Comparison of ENCODE assay signal across 9 mouse cellular contexts in genomic region chr12:104440087-104440760, GRCm38 (mm10). TPM values are rescaled to one million over a fixed set of nuclear protein-coding genes. Genes with fewer than 3 reads are reported as not detected.
DNase-seq lines count a peak whose midpoint lies in the region; ATAC-seq and TF ChIP-seq lines count a peak whose summit lies in the region.
"Had no signal": no experiment of that assay in that cellular context is flagged by ENCODE, and none has a peak within 500 bp of the region (broad histone marks: within the 10 kb centered on the region; RNA-seq: fewer than 3 reads in every experiment).

No protein-coding gene starts in this region.

- no peak overlapping the region for H3K4me3 ChIP-seq in hindbrain, postnatal 0 days (ENCODE audit: low read length)
- H3K4me3 ChIP-seq: myocyte had no signal

- DNase-seq in adrenal gland, adult 2 months = peak; percentile 86
- DNase-seq in gastrocnemius, adult 8-10 months (ENCODE audit: low spot score in 2 of 2) = peak; percentile 71 to 76
- DNase-seq in hindbrain, postnatal 0 days (ENCODE audit: low spot score) = peak; percentile 88
- DNase-seq in left cerebral cortex, adult 11 months (ENCODE audit: low spot score) = peak; percentile 70
- DNase-seq in skeletal muscle tissue, adult 2 months (ENCODE audit: low read depth, low spot score) = peak; percentile 52

- 14% methylated on average over 22 of the region's 22 CpGs for WGBS in hindbrain, postnatal 0 days

- no peak overlapping the region for H3K27ac ChIP-seq in hindbrain, postnatal 0 days

- H3K9ac ChIP-seq in hindbrain, postnatal 0 days (replicated peaks; ENCODE audit: low read length) = peak overlapping the region; percentile 19; the same call in 1 of the 2 replicates

- ATAC-seq in common myeloid progenitor, adult 5-6 weeks (replicated peaks; ENCODE audit: low read depth, poor library complexity, severe bottlenecking) = peak; percentile 92
- ATAC-seq in hindbrain, postnatal 0 days = peak; percentile 53; the same call in 1 of the 2 replicates
- peak; percentile 80 for ATAC-seq in megakaryocyte-erythroid progenitor cell, adult 5-6 weeks (replicated peaks; ENCODE audit: low FRiP score, low TSS enrichment, poor library complexity, severe bottlenecking)
- no peak for ATAC-seq in erythroid progenitor cell, adult 5-6 weeks (replicated peaks; ENCODE audit: low FRiP score, poor library complexity, severe bottlenecking)

- no peaks in the 10 kb centered on the region for H3K36me3 ChIP-seq in hindbrain, postnatal 0 days (ENCODE audit: insufficient read depth, low read length)

- no peaks in the 10 kb centered on the region for H3K4me1 ChIP-seq in hindbrain, postnatal 0 days (ENCODE audit: insufficient read depth, low read length)

- no peaks in the 10 kb centered on the region for H3K27me3 ChIP-seq in hindbrain, postnatal 0 days (ENCODE audit: insufficient read depth, low read length)

- TF ChIP-seq CTCF in hindbrain, postnatal 0 days (IDR thresholded peaks at IDR 0.05; ENCODE audit: low read depth) = peak; percentile 99

- no peak overlapping the region for H3K4me2 ChIP-seq in hindbrain, postnatal 0 days (ENCODE audit: low read depth, low read length)

- no peaks in the 10 kb centered on the region for H3K9me3 ChIP-seq in hindbrain, postnatal 0 days (ENCODE audit: low read length)

RNA-seq across cellular contexts. Expression of gene Gsc, which starts 32.9 kb away (rescaled TPM):
- total RNA-seq in adrenal gland, adult 2 months (2021) = not detected
- polyA plus RNA-seq in adrenal gland, adult 2 months (2012; rRNA removed) = 0.08 and 0.32 TPM in 2 replicates
- total RNA-seq in common myeloid progenitor, adult 5-6 weeks (2017) = not detected in 2 replicates
- total RNA-seq in gastrocnemius, adult 8-10 months (2022) = not detected
- not detected in 2 replicates for total RNA-seq in hindbrain, postnatal 0 days (2014; rRNA removed)
- not detected in 2 replicates for polyA plus RNA-seq in hindbrain, postnatal 0 days (2015; fragmentation: Nextera tagmentation; extraction: Ambion mirVana)
- not detected in 2 replicates for total RNA-seq in megakaryocyte-erythroid progenitor cell, adult 5-6 weeks (2014; fragmentation: Nextera tagmentation)
- not detected in 2 replicates for total RNA-seq in megakaryocyte-erythroid progenitor cell, adult 5-6 weeks (2017)
- total RNA-seq in erythroid progenitor cell, adult 5-6 weeks (2015; ENCODE audit: low replicate concordance) = not detected in 2 replicates
- not detected in 2 replicates for total RNA-seq in erythroid progenitor cell, adult 5-6 weeks (2017; ENCODE audit: low replicate concordance)
- polyA plus RNA-seq: myocyte had no signal

RNA-seq across cellular contexts. Expression of gene Serpina3n, which starts 33.7 kb away (rescaled TPM):
- 10 to 100 TPM in 1 of 2 experiments, 1 to 10 TPM in 1; 8.2 to 21.9 TPM for total RNA-seq in adrenal gland, adult 2 months (2021)
- polyA plus RNA-seq in adrenal gland, adult 2 months (2012; rRNA removed) = 14.3 and 14.4 TPM in 2 replicates
- total RNA-seq in common myeloid progenitor, adult 5-6 weeks (2017) = not detected in 2 replicates
- total RNA-seq in gastrocnemius, adult 8-10 months (2022) = 10 to 100 TPM in 1 of 4 experiments, 1 to 10 TPM in 3; 2.4 to 10.7 (median 5.6) TPM
- total RNA-seq in hindbrain, postnatal 0 days (2014; rRNA removed) = 12.1 and 14.8 TPM in 2 replicates
- 6.7 and 8.5 TPM in 2 replicates for polyA plus RNA-seq in hindbrain, postnatal 0 days (2015; fragmentation: Nextera tagmentation; extraction: Ambion mirVana)
- not detected in 2 replicates for total RNA-seq in megakaryocyte-erythroid progenitor cell, adult 5-6 weeks (2014; fragmentation: Nextera tagmentation)
- not detected in 2 replicates for total RNA-seq in megakaryocyte-erythroid progenitor cell, adult 5-6 weeks (2017)
- not detected in 2 replicates for total RNA-seq in erythroid progenitor cell, adult 5-6 weeks (2015; ENCODE audit: low replicate concordance)
- total RNA-seq in erythroid progenitor cell, adult 5-6 weeks (2017; ENCODE audit: low replicate concordance) = 0.90 TPM in 1 of 2 replicates, not detected in the other
